Mouse (Mus musculus) MEL (cell line): Measurements from ENCODE around the gene Gm49450. TPM values are rescaled to one million over a fixed set of nuclear protein-coding genes. Genes with fewer than 3 reads are reported as not detected.

Experiments
- DNase-seq: peaks from one replicate; pipeline ENCODE4 v3.0.0; 2011; ENCODE audit warnings: low read depth, low spot score
- H3K27ac ChIP-seq: 2 replicates; pipeline ENCODE4 v1.5.1; 2012; ENCODE audit warnings: low read depth, mild to moderate bottlenecking, control low read depth, low read length, moderate library complexity; ENCODE audit not compliant: control insufficient read depth
- H3K27me3 ChIP-seq, 2 experiments: fragments of 150-350 bp in 1 of 2; sonication (generic) in 1 of 2; 2 replicates each; pipeline ENCODE4 v1.6.1; 2012; ENCODE audit warnings: low read length in 2 of 2, mild to moderate bottlenecking in 2 of 2, improper control_type of control experiment in 1 of 2, moderate library complexity in 1 of 2; ENCODE audit not compliant: insufficient read depth in 2 of 2, control insufficient read depth in 1 of 2
- H3K36me3 ChIP-seq, 2 experiments: 2 replicates each; pipeline ENCODE4 v1.6.1; 2012 to 2014; ENCODE audit warnings: low read length in 2 of 2, improper control_type of control experiment in 1 of 2, inconsistent platforms in 1 of 2, mild to moderate bottlenecking in 1 of 2; ENCODE audit not compliant: insufficient read depth in 2 of 2, control insufficient read depth in 1 of 2
- H3K4me1 ChIP-seq, 2 experiments: fragments of 150-350 bp in 1 of 2; sonication (generic) in 1 of 2; 2 replicates each; pipeline ENCODE4 v1.6.1; 2012; ENCODE audit warnings: low read length in 2 of 2, improper control_type of control experiment in 1 of 2, mild to moderate bottlenecking in 1 of 2; ENCODE audit not compliant: insufficient read depth in 2 of 2, control insufficient read depth in 1 of 2
- H3K4me3 ChIP-seq, 2 experiments: fragments of 150-350 bp in 1 of 2; sonication (generic) in 1 of 2; 2 replicates each; pipeline ENCODE4 v1.5.1; 2012; ENCODE audit warnings: low read depth in 2 of 2, low read length in 2 of 2, mild to moderate bottlenecking in 2 of 2, moderate library complexity in 2 of 2, control low read depth in 1 of 2, improper control_type of control experiment in 1 of 2; ENCODE audit not compliant: control insufficient read depth in 1 of 2, insufficient read depth in 1 of 2
- H3K79me2 ChIP-seq: 2 replicates; pipeline ENCODE4 v1.6.1; 2012; ENCODE audit warnings: mild to moderate bottlenecking, low read length, moderate library complexity; ENCODE audit not compliant: control insufficient read depth, poor library complexity, insufficient read depth
- H3K9ac ChIP-seq: 2 replicates; pipeline ENCODE4 v1.6.1; 2012; ENCODE audit warnings: low read depth, mild to moderate bottlenecking, control low read depth, low read length, moderate library complexity; ENCODE audit not compliant: control insufficient read depth, poor library complexity, severe bottlenecking
- H3K9me3 ChIP-seq: fragments of 150-350 bp; sonication (generic); replicated peaks from 2 replicates; pipeline ENCODE4 v1.6.1; 2012; ENCODE audit warnings: mild to moderate bottlenecking, low read length, improper control_type of control experiment, moderate library complexity; ENCODE audit not compliant: insufficient read depth
- BHLHE40 ChIP-seq: IDR thresholded peaks from 2 replicates; pipeline ENCODE4 v1.6.1; 2012; ENCODE audit warnings: low read depth, mild to moderate bottlenecking, inconsistent platforms, low read length, improper control_type of control experiment, borderline replicate concordance
- CHD1 ChIP-seq: IDR thresholded peaks from 2 replicates; pipeline ENCODE4 v1.6.1; 2012; ENCODE audit warnings: low read depth, mild to moderate bottlenecking, inconsistent platforms, low read length, improper control_type of control experiment
- EP300 ChIP-seq, 2 experiments: IDR thresholded peaks; 2 replicates each; pipeline ENCODE4 v1.6.1; 2011; ENCODE audit warnings: improper control_type of control experiment in 2 of 2, low read length in 2 of 2, low read depth in 1 of 2, mild to moderate bottlenecking in 1 of 2
- ETS1 ChIP-seq: IDR thresholded peaks from 2 replicates; pipeline ENCODE4 v1.6.1; 2012; ENCODE audit warnings: low read depth, mild to moderate bottlenecking, inconsistent platforms, low read length, improper control_type of control experiment, moderate library complexity
- GABPA ChIP-seq: IDR thresholded peaks from 2 replicates; pipeline ENCODE4 v1.6.1; 2012; ENCODE audit warnings: low read depth, mild to moderate bottlenecking, inconsistent platforms, low read length, improper control_type of control experiment, moderate library complexity
- GATA1 ChIP-seq: IDR thresholded peaks from 2 replicates; pipeline ENCODE4 v1.6.1; 2011; ENCODE audit warnings: low read depth, low read length, improper control_type of control experiment
- MAFK ChIP-seq: IDR thresholded peaks from 2 replicates; pipeline ENCODE4 v1.6.1; 2011; ENCODE audit warnings: low read depth, mild to moderate bottlenecking, low read length, improper control_type of control experiment, borderline replicate concordance
- MAX ChIP-seq: IDR thresholded peaks from 2 replicates; pipeline ENCODE4 v1.6.1; 2011; ENCODE audit warnings: low read length, improper control_type of control experiment
- MEF2A ChIP-seq: IDR thresholded peaks from 2 replicates; pipeline ENCODE4 v1.6.1; 2014; ENCODE audit warnings: low read depth, mild to moderate bottlenecking, inconsistent platforms, low read length, improper control_type of control experiment; ENCODE audit not compliant: poor library complexity, insufficient replicate concordance, severe bottlenecking; ENCODE audit errors: extremely low read depth
- MXI1 ChIP-seq: IDR thresholded peaks from 2 replicates; pipeline ENCODE4 v1.6.1; 2011; ENCODE audit warnings: mild to moderate bottlenecking, low read depth, low read length, improper control_type of control experiment
- MYB ChIP-seq: IDR thresholded peaks from 2 replicates; pipeline ENCODE4 v1.6.1; 2011; ENCODE audit warnings: mild to moderate bottlenecking, low read depth, low read length, improper control_type of control experiment
- POLR2A ChIP-seq, 2 experiments: IDR thresholded peaks; 2 replicates each; pipeline ENCODE4 v1.6.1; 2011 to 2012; ENCODE audit warnings: low read length in 2 of 2, mild to moderate bottlenecking in 2 of 2, control low read depth in 1 of 2, improper control_type of control experiment in 1 of 2, low read depth in 1 of 2, moderate library complexity in 1 of 2; ENCODE audit not compliant: control insufficient read depth in 1 of 2, insufficient read depth in 1 of 2, poor library complexity in 1 of 2
- POLR2AphosphoS2 ChIP-seq: IDR thresholded peaks from 2 replicates; pipeline ENCODE4 v1.6.1; 2011; ENCODE audit warnings: low read length, improper control_type of control experiment
- RAD21 ChIP-seq: IDR thresholded peaks from 2 replicates; pipeline ENCODE4 v1.6.1; 2011; ENCODE audit warnings: mild to moderate bottlenecking, low read depth, low read length, improper control_type of control experiment
- RCOR1 ChIP-seq: IDR thresholded peaks from 2 replicates; pipeline ENCODE4 v1.6.1; 2012; ENCODE audit warnings: low read depth, mild to moderate bottlenecking, inconsistent platforms, low read length, improper control_type of control experiment
- SMC3 ChIP-seq: IDR thresholded peaks from 2 replicates; pipeline ENCODE4 v1.6.1; 2011; ENCODE audit warnings: low read depth, low read length, improper control_type of control experiment
- TBP ChIP-seq: IDR thresholded peaks from 2 replicates; pipeline ENCODE4 v1.8.0; 2011; ENCODE audit warnings: low read depth, low read length, improper control_type of control experiment
- TCF12 ChIP-seq: IDR thresholded peaks from 2 replicates; pipeline ENCODE4 v1.6.1; 2014; ENCODE audit warnings: low read depth, mild to moderate bottlenecking, inconsistent platforms, low read length, improper control_type of control experiment, moderate library complexity
- UBTF ChIP-seq: IDR thresholded peaks from 2 replicates; pipeline ENCODE4 v1.6.1; 2012; ENCODE audit warnings: low read depth, mild to moderate bottlenecking, inconsistent platforms, low read length, improper control_type of control experiment, moderate library complexity, borderline replicate concordance; ENCODE audit not compliant: insufficient read depth
- USF1 ChIP-seq: IDR thresholded peaks from 2 replicates; pipeline ENCODE4 v1.6.1; 2014; ENCODE audit warnings: low read depth, mild to moderate bottlenecking, inconsistent platforms, low read length, improper control_type of control experiment, moderate library complexity
- USF2 ChIP-seq, 2 experiments: IDR thresholded peaks; 2 replicates each; pipeline ENCODE4 v1.6.1; 2011 to 2012; ENCODE audit warnings: improper control_type of control experiment in 2 of 2, low read length in 2 of 2, borderline replicate concordance in 1 of 2, inconsistent platforms in 1 of 2, low read depth in 1 of 2, mild to moderate bottlenecking in 1 of 2; ENCODE audit not compliant: insufficient read depth in 1 of 2
- ZMIZ1 ChIP-seq: IDR thresholded peaks from 2 replicates; pipeline ENCODE4 v1.6.1; 2012; ENCODE audit warnings: low read depth, mild to moderate bottlenecking, inconsistent platforms, low read length, improper control_type of control experiment, moderate library complexity
- ZNF384 ChIP-seq: IDR thresholded peaks from 2 replicates; pipeline ENCODE4 v1.6.1; 2012; ENCODE audit warnings: low read depth, mild to moderate bottlenecking, inconsistent platforms, low read length, improper control_type of control experiment
- polyA plus RNA-seq, 2 experiments: library from polyadenylated mRNA; stranded (reverse) in 1 of 2; unstranded in 1 of 2; fragments of >175 nt in 1 of 2; fragments of >200 nt in 1 of 2; gene quantifications; 2 replicates each; pipeline versions ENCODE4 v1.2.1 to v1.2.4; 2012; ENCODE audit warnings: low replicate concordance in 2 of 2, low read depth in 1 of 2; ENCODE audit not compliant: insufficient read length in 2 of 2, insufficient read depth in 1 of 2, missing spikeins in 1 of 2
- total RNA-seq: library from RNA; depleted of rRNA; stranded (reverse); fragments of 300-350 nt; gene quantifications from 2 replicates; pipeline ENCODE4 v1.2.3, GENCODE M21; 2012

The Gm49450 gene
- total and polyA plus RNA-seq, 3 experiments, result not detected

DNA sequence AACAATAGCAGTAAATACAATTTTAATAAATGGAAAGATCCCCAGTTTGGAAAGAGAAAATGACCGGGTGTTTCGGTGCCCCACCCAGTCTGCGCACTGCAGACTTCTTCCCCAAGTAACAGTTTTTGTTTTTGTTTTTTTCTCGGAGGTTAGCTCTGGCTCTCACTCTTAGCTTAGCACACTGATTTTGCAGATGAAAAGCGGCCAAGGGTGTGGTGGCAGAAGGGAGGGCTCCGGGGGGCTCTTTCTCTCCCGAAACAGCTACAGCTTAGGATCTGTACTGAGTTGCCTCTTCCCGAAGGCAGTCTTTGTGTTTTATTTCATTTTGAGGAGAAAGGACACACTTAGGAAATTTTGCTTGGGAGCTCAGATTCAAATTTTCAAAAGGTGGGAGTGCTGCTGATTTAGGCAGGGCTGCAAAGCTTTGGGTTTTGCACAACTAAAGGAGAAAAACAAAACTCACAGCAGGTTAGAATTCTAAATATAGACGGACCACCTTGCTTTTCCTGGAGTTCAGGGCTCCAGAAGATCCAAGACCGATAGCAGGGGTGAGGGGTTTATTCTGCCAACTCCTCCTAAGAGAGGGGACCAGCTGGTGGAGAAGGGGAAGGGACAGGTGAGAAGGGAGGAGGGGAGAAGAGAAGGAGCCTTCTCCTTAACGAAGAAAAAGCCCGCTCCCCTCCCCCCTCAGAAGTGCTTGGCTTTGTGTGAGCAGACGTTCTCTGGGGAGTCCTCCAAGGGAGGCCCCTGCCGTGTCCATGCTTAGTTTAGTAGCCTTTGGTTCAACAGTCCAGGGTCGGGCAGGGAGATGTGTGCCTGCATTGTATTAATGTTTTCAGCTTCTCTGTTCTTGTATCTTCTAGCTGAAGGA is 37.6 kb upstream of the Gm49450 start:
- TF ChIP-seq USF2 (IDR thresholded peaks at IDR 0.05; ENCODE audit: borderline replicate concordance in 1 of 2, insufficient read depth in 1 of 2, low read depth in 1 of 2, low read length in 2 of 2) (no peak), POLR2AphosphoS2 (no peak), ZMIZ1 (no peak), SMC3 (no peak), ETS1 (no peak), EP300 (IDR thresholded peaks at IDR 0.05; ENCODE audit: low read depth in 1 of 2, low read length in 2 of 2) (no peak), TBP (no peak), TCF12 (no peak), CHD1 (no peak), BHLHE40 (no peak), MXI1 (no peak), MYB (no peak), USF1 (no peak), POLR2A (IDR thresholded peaks at IDR 0.05; ENCODE audit: control insufficient read depth in 1 of 2, insufficient read depth in 1 of 2, low read depth in 1 of 2, low read length in 2 of 2, poor library complexity in 1 of 2) (no peak)
- TF ChIP-seq, all 39 proteins: peak for 0
- Histone ChIP-seq H3K36me3 (peaks cover 0 to 6% of the 10 kb centered on the region in 2 experiments; a peak in 1 of 4 replicates), H3K4me3 (no peak overlapping the region), H3K79me2 (peaks cover 3% of the 10 kb centered on the region; the same call in 1 of the 2 replicates), H3K4me1 (peaks cover 3 to 13% of the 10 kb centered on the region in 2 experiments), H3K9ac (no peak overlapping the region), H3K9me3 (no peaks in the 10 kb centered on the region), H3K27me3 (no peaks in the 10 kb centered on the region), H3K27ac (no peak overlapping the region)
- DNase-seq, result no peak

DNA sequence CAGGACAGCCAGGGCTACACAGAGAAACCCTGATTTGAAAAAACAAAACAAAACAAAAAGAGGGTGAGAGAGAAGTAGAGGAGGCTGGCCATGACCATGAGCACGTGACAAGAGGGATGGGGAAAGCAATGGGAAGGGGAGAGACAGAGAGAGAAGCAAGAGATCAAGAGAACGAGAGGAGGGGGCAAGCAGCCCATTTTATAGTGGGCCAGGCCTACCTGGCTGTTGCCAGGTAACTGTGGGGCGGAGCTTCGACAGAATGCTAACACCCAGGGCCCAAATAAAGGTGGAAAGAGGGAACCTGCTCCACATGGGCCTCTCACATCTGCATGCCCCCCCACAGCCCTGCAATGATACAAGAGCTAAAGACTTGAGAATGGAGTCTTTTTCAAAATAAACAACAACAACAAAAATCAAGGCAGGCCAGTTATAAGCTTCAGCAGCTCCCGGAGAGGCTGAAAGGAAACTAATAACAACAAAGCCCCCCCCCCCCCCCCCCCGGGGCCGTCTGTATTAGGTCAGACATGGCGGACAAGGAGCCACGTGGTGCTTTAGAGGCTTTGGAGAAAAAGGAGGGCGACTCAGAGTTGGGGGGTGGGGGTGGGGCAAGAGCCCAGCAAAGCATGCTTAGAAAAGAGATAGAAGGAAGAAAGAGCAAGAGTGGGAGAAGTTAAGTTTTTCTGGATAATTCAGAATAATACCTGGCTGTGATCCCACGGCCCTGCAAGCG is 36.5 kb upstream of the Gm49450 start:
- H3K27me3 ChIP-seq, result no peaks in the 10 kb centered on the region
- TF ChIP-seq MEF2A (no peak), GATA1 (no peak), POLR2AphosphoS2 (no peak), RAD21 (no peak), MAFK (no peak), UBTF (no peak), GABPA (no peak), USF1 (no peak), MAX (no peak), MYB (no peak), RCOR1 (no peak), BHLHE40 (no peak), ZNF384 (no peak)
- no peaks in the 10 kb centered on the region for H3K9me3 ChIP-seq
- H3K9ac ChIP-seq, result no peak overlapping the region
- peaks cover 6% of the 10 kb centered on the region; the same call in 1 of the 2 replicates for H3K79me2 ChIP-seq
- peaks cover 3 to 13% of the 10 kb centered on the region in 2 experiments for H3K4me1 ChIP-seq
- H3K27ac ChIP-seq, result no peak overlapping the region
- DNase-seq, result no peak
- no peak overlapping the region for H3K4me3 ChIP-seq
- H3K36me3 ChIP-seq, result peaks cover 0 to 6% of the 10 kb centered on the region in 2 experiments; a peak in 1 of 4 replicates
